Mouse (Mus musculus): ENCODE data around the gene Vti1a. TPM values are rescaled to one million over a fixed set of nuclear protein-coding genes. Genes with fewer than 3 reads are reported as not detected.

The Vti1a gene
- total RNA-seq, 2 experiments from 2014 or later = 48.1 to 54.4 TPM

GRCm38 (mm10) chr19:55582896-55583653, 267.0 kb downstream of the Vti1a start:
- DNase-seq (ENCODE audit: low spot score in 2 of 2) = no peak

GRCm38 (mm10) chr19:55585270-55586224, 269.5 kb downstream of the Vti1a start:
- DNase-seq (ENCODE audit: low spot score in 2 of 2) = no peak

- no peak for DNase-seq (ENCODE audit: low spot score in 2 of 2)
Measured at GRCm38 (mm10) chr19:55587638-55588421, 271.7 kb downstream of the Vti1a start.

- no peak for DNase-seq (ENCODE audit: low spot score in 2 of 2)
Measured at GRCm38 (mm10) chr19:55588948-55589896, 273.1 kb downstream of the Vti1a start.

- peak; percentile 33 to 35 for DNase-seq (ENCODE audit: low spot score in 2 of 2)
Measured at GRCm38 (mm10) chr19:55592876-55593691, 277.0 kb downstream of the Vti1a start.

- no peak for DNase-seq (ENCODE audit: low spot score in 2 of 2)
Measured at GRCm38 (mm10) chr19:55593729-55594444, 277.8 kb downstream of the Vti1a start.

GRCm38 (mm10) chr19:55594451-55594850, 278.4 kb downstream of the Vti1a start:
- DNase-seq (ENCODE audit: low spot score in 2 of 2) = no peak

GRCm38 (mm10) chr19:55595945-55596649, 280.0 kb downstream of the Vti1a start:
- no peak for DNase-seq (ENCODE audit: low spot score in 2 of 2)

GRCm38 (mm10) chr19:55596804-55597203, 280.7 kb downstream of the Vti1a start:
- DNase-seq (ENCODE audit: low spot score in 2 of 2) = no peak

GRCm38 (mm10) chr19:55597296-55597695, 281.2 kb downstream of the Vti1a start:
- no peak for DNase-seq (ENCODE audit: low spot score in 2 of 2)

GRCm38 (mm10) chr19:55597951-55598350, 281.9 kb downstream of the Vti1a start:
- no peak for DNase-seq (ENCODE audit: low spot score in 2 of 2)

GRCm38 (mm10) chr19:55599124-55599523, 283.0 kb downstream of the Vti1a start:
- DNase-seq (ENCODE audit: low spot score in 2 of 2) = no peak

GRCm38 (mm10) chr19:55607725-55608124, 291.6 kb downstream of the Vti1a start:
- DNase-seq (ENCODE audit: low spot score in 2 of 2) = no peak

GRCm38 (mm10) chr19:55608858-55609375, 292.8 kb downstream of the Vti1a start:
- no peak for DNase-seq (ENCODE audit: low spot score in 2 of 2)

- DNase-seq (ENCODE audit: low spot score in 2 of 2) = no peak
Measured at GRCm38 (mm10) chr19:55609806-55610205, 293.7 kb downstream of the Vti1a start.

- no peak for DNase-seq (ENCODE audit: low spot score in 2 of 2)
Measured at GRCm38 (mm10) chr19:55615743-55616142, 299.6 kb downstream of the Vti1a start.

GRCm38 (mm10) chr19:55616276-55616675, 300.2 kb downstream of the Vti1a start:
- no peak for DNase-seq (ENCODE audit: low spot score in 2 of 2)

- DNase-seq (ENCODE audit: low spot score in 2 of 2) = no peak
Measured at GRCm38 (mm10) chr19:55616937-55617336, 300.8 kb downstream of the Vti1a start.
